Mouse (Mus musculus): ENCODE results near the gene Proser3. TPM values are rescaled to one million over a fixed set of nuclear protein-coding genes. Genes with fewer than 3 reads are reported as not detected.

The Proser3 gene
- total RNA-seq, 2 experiments from 2014 or later: 3.9 to 4.8 TPM

DNA sequence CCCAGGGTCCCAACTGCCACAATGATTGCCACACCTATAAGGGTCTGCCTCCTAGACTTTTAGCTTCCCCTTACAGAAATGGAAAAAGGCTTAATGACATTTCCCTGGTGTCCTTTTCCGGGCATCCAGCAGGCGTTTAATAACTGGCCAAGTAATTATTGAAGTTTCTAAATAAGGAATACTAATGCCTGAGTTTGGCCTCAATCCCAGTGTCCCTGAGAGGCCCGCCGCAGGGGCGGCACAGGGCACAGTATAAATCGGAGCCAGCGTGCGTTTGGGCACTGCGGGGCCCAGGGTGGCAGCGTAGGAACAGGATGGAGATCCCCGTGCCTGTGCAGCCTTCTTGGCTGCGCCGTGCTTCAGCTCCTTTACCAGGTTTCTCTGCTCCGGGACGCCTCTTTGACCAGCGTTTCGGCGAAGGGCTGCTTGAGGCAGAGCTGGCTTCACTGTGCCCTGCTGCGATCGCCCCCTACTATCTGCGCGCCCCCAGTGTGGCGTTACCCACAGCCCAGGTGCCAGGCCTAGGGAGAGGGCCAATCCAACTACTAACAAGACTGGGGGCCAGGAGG lies 1.0 kb upstream of the Proser3 start:
- DNase-seq: peak; percentile 67
- intact Hi-C loops (cut with DNase I; ENCODE audit: low total_unique reads): no loop called here

DNA sequence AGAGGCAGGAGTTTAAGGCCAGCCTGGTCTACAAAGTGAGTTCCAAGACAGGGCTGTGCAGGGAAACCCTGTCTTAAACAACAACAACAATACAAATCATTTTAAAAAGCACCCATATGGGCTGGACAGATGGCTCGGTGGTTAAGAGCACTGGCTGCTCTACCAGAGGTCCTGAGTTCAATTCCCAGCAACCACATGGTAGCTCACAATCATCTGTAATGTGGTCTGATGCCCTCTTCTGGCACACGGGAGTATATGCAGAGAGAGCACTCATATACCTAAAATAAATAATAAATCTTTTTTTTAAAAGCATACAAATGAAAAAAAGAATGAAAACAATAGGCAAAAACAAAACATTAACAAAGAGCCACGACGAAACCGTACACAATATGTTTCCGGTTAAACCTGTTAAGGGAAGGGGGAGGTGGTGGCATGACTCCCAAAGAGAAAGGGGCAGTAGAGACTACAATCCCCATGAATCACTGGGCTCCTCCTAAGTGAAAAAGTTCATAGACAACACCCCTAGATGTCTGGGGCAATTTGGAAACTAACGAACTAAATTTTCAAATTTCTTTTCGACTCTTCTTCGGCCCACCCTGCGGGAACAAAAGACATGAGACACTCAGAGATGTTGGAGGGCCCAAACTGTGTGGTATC lies 526 bp downstream of the Proser3 start:
- intact Hi-C loops (cut with DNase I; ENCODE audit: low total_unique reads): no loop called here
- DNase-seq: peak; percentile 30

DNA sequence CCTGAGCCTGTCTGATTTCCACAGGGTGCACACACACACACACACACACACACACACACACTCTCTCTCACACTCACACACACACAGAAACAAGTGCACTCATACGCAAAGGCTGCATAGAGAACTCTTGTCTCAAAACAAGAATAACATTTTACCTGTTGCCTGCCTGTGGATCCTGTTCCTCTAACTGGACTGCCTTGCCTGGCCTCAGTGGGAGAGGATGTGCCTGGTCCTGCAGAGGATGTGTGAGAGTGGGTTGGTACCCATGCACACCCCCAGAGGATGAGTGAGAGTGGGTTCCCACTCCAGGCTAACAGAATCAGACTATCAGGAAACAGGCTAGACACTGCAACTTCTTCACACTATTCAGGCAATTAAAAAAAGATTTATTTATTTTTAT lies 1.5 kb downstream of the Proser3 start:
- intact Hi-C loops (cut with DNase I; ENCODE audit: low total_unique reads): no loop called here
- DNase-seq: no peak

DNA sequence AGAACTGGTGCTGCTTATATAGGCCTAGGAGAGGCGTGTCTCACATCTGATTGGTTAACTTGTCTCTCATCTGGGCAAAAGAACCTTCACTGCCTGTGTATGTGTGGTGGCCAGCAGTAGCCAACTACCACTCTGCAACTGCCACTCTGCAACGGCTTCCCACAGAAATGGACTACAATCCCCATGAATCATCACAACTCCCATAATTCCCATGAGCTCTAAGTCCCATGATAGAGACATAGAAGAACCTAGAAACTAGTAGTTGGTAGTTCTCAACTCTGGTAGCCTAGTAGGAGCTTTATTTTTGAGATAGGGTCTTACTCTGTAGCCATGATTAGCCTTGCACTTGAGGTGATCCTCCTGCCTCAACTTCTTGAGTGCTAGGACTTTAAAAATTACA lies 2.2 kb downstream of the Proser3 start:
- intact Hi-C loops (cut with DNase I; ENCODE audit: low total_unique reads): no loop called here
- no peak for DNase-seq

DNA sequence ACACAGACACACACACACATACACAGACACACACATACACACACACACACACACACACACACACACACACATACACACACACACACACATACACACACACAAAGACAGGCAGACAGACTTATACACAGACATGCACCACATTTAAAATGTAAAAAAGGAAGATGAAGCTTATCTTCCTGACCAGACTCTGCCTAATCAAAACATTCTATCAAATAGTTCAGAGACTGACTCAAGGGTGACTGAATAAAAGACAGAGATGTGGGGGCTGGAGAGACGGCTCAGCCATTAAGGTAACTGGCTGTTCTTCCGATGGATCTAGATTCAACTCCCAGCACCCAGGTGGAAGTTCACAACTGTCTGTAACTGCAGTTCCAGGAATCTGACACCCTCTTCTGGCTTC lies 7.8 kb downstream of the Proser3 start:
- DNase-seq: no peak
- intact Hi-C loops (cut with DNase I; ENCODE audit: low total_unique reads): no loop called here

DNA sequence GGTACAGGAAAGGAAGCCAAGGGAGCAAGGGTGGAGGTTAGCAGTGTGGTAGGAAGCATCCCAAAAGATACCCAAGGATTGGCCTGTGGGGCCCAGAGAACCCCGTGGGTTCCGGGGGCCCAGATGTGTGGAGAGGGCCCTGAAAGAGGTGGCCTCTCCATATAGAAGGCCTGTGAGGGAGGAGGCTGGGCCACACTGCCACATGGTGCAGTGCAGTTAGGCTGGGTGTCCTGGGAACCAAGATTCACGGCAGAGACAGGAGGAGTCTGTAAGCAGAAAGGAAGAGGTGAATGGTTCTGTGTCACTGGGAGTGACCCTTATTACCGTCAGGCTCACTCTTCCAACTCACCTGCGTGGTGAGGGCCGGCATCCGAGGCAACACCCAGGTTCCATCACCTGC lies 11.5 kb downstream of the Proser3 start:
- no peak for DNase-seq
- intact Hi-C loops (cut with DNase I; ENCODE audit: low total_unique reads): no loop called here

DNA sequence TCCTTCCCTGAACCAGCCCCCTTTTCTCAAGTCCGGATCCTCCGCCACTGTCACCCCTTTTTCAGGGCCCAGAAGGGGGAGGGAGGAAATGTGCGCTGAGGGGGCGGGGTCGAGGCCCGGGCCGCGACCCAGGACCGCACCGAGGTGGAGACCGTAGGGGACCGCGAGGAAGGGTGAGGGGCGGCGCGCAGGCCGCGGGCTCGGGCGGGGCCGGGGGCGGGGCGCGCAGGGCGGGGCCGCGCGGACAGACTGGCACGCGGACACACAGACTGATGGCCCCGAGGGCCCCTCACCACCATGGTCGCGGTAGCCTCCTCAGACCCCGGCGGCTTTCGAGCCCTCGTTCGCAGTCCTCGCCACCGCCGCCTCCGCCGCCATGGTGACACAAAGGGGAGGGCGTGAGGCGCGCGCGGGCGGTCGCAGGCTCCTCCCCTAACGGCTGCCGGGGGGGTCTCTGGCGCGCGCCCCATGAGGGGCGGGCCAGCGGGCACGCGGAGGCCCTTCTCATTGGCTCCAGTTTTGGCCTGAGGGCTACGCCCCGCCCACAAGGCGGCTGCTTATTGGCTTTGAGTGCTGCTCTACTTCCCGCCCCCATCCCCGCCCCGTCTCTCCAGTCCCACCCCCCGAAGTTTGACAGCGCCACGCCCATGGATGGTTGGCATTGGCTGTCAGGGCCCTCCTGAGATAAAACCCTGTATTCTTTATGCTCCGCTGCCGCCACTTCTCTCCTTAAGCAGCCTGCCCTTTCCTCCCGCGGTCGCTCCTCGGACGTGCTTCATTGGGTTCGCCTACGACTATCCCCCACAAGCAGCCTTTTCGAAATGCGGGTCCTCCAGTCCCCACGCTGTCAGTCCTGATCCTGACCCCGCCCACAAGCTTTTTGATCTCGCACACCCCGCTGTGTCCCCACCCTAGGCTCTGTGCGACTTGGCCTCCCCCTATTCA lies 17.2 kb downstream of the Proser3 start, which contains the start of gene Arhgap33:
Gene Arhgap33, minus strand, starts transcription at position 428 of the 945 bp plus-strand sequence.
- intact Hi-C loops (cut with DNase I; ENCODE audit: low total_unique reads): no loop called here

DNA sequence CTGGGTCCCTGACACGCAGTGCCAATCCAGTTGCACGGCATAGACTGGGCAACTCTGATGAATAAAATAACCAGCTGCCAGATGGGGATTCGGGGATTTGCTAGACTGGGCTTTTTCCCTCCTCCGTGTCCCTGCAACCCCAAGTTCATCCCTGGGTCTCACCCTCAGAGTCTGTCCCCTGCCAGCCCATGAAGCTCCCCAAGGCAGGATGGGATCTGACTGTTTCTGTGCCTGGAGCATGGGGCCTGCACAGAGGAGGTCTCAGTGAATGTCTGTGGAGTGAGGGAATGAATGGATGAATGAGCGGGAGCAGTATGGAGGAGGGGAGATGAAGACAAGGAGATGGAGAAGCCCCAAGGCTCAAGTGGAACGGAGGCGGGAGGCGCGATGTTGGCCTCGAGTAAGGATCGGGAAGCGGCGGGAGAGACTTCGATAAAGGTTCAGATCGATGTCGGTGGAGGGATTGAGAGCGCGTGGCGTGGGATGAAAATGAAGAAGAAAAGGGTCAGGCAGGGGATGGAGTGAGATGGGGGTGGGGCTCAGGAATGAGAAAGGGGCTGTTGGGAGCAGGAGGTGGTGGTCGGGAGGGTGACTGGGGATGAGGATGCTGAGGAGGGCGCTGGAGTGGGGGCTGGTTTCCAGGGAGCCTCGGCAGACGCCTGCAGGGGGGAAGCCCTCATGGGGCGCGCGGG lies 18.0 kb downstream of the Proser3 start:
- intact Hi-C loops (cut with DNase I; ENCODE audit: low total_unique reads): no loop called here

More for the DNA sequence above, 17.2 kb downstream of the Proser3 start, which contains the start of gene Arhgap33:
- DNase-seq: peak; percentile 95

DNA sequence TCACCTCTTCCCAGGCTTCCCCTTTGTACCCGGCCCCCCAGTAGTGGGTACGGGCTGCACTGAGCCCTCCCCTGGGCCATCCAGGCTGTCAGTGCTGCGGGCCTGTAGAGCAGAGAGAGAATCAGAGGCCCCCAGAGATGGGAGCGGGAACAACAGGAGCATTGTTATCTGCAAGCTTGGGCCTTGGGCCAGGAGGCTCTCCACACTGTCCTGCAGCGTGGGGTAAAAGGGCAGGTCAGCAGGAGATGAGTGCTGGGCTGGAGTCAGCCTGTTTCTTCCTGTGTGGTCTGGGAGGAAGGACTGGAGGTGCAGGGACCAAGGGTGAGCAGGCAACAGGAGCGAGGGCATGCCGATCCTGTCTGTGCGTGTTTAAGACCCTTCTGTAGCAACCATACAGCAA lies 19.2 kb downstream of the Proser3 start:
- intact Hi-C loops (cut with DNase I; ENCODE audit: low total_unique reads): no loop called here
- DNase-seq: peak; percentile 35

More for the DNA sequence above, 18.0 kb downstream of the Proser3 start:
- no peak for DNase-seq

DNA sequence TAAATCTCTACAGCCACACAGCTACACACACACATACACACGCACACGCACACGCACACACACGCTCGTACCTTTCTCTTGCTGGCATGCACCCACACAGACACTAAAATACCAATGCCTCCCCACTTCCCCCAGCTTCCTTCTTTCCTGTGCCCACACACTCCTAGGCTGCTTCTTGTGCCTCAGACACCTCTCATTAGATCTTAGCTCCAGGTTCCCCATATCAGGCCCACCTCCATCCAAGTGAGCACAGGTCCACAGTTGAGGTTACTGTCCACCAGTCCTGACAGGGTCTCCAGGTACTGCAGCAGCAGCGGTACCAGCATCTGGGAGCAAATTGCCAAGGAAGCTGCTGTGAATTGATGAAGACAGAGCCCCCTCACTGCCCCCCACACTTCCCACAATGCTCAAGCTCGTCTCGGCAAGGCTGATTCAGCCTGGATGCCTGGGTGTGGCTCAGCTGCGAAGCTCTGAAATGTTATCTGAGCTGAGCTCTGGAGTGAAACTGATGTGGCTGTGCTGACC lies 20.7 kb downstream of the Proser3 start:
- no peak for DNase-seq
- intact Hi-C loops (cut with DNase I; ENCODE audit: low total_unique reads): no loop called here

DNA sequence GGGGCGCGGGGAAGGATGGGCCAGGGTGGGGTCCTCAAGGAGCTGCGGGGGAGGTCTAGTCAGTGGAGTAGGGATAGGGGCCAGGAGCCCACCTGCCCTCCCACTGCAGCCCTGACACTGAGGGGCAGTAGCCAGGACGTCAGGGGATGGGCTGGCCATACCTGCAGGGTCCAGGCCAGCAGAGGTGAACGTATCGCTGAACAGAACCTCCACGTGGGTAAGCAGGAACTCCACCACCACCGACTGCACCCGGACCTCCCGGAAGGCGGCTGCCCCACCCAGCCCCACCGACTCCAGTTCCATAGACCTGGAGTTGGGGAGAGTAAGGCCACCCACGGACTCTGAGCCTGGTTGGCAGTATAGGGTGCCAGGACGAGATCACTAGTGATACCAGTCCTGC lies 25.1 kb downstream of the Proser3 start:
- intact Hi-C loops (cut with DNase I; ENCODE audit: low total_unique reads): no loop called here
- DNase-seq: no peak

DNA sequence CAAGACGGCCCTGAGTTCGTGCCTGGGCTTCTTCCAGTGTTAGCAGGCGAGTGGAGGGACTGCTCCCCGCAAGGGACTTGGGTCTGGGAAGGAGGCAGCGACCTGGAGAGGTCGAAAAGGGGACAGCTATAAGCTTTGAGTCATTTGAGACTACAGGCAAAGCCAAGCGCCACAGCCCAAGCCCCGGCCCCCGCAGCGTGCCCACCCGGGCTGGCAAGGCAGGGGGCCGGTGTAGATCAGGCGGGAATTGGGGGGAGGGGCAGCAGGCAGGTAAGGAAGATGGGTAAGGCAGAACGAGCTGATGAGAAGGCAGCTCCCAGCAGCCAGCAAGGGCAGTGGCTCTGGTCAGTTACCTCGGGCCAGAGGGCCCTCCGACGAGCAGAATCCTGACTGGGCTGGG lies 25.7 kb downstream of the Proser3 start:
- DNase-seq: no peak
- intact Hi-C loops (cut with DNase I; ENCODE audit: low total_unique reads): no loop called here

DNA sequence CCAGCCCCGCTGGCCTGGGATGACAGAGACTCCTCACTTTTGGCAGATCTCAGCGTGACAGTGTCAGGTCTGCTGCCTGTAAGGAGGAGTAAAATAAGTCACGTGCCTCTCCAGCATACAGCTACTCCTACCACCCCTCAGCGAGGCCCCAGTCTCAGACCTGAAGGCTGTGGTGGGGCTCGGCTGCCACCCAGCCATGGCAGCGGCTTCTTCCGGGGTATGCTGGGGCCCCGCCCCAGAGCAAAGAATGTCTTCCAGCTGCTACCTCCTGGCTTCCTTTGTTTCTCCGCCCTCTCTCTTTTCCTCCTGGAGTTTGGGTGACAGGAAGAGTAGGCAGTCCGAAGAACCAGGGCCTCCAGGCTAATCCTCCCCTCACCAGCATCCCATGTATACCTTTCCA lies 26.1 kb downstream of the Proser3 start:
- intact Hi-C loops (cut with DNase I; ENCODE audit: low total_unique reads): no loop called here

DNA sequence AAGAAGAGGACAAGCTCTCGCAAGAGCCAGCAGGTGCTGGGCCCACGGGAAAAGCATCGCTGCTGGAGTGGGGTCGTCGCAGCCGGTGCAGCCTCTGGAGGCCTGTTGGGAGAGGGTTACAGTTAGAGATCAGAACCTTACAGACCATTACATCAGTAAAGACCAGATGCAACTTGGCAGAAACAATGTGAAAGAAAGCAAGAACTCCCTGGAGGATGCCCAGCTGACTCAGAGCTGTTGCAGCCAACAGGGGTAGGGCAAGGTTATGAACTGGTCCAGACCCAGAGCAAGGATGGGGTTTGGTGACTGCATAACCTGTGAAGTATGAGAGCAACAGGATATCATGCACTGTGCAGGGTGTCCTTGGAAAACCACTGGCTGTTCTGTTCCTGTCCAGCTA lies 27.6 kb downstream of the Proser3 start:
- DNase-seq: no peak
- intact Hi-C loops (cut with DNase I; ENCODE audit: low total_unique reads): no loop called here

More for the DNA sequence above, 26.1 kb downstream of the Proser3 start:
- DNase-seq: no peak

DNA sequence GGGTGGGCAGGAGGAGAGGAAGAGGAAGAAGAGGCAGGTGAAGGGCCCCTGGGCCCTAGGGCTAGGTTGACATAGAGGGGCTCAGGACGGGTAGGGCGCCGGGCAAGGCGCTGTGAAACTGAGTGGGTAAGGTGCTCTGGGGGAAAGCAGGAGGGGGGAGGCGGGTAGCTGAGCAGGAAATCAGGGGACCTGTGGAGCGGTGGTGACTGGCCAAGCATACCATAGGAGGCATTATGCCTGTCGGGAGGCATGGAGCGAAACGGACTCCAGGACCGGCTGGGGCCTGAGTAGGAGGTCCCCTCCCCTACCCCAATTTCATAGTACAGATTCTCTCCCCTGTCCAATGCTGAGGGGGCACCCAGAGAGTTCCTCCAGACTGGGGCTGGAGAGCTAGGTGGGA lies 29.2 kb downstream of the Proser3 start:
- intact Hi-C loops (cut with DNase I; ENCODE audit: low total_unique reads): no loop called here
- DNase-seq: no peak

DNA sequence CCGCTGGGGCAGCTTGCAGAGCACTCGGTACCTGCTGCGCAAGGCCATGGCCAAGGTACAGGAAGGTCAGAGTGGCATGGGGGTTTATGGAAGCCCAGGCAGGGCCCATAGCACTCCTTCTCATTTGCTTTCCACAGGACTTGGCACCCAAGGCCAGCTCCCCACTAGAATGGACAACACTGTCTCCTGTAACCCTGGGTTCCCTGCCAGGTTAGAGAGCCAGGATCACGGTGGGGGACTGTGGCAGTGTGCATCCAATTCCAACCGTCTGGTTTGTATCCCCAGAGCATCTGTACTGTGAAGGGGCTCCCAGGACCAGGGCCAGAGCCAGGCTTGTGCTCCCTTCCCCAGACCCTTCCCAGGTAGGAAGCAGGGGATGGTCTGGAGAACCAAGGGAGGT lies 31.2 kb downstream of the Proser3 start:
- no peak for DNase-seq
- intact Hi-C loops (cut with DNase I; ENCODE audit: low total_unique reads): no loop called here

DNA sequence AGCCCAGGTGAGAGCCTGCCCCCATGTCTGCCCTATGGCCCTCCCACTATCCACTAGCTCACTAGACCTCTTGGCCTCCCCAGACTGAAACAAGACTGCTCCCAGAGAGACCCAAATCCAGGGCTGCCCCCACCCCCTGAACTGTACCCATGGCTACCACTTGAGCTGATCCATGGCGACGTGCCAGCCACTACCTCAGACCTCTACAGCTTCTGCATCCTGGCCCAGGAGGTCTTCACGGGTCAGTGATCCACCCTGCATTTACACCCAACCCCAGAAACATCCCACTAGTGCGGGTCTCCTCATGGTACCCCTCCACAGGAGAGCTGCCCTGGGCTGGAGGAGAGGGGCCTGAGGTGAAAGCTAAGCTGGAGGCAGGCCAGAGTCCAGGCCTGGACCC lies 31.7 kb downstream of the Proser3 start:
- DNase-seq: no peak
- intact Hi-C loops (cut with DNase I; ENCODE audit: low total_unique reads): no loop called here

DNA sequence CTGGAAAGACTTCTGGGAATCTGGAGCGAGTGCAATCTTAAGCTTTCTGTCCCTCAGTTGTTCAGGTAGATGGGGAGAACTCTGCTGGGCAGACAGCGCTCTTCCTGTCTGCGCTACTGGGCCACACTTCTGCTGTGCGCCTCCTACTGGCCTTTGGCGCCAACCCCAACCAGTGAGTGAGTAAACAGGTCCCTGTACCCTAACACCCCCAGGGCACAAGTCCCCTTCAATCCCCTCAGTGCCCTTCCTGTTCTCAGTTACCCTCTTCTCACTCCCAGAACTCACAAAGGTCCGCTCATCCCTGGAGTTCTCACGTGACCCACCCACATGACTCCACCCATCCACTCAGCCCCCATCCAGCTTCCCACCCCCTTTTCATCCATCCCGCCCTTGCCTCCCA lies 33.8 kb downstream of the Proser3 start:
- intact Hi-C loops (cut with DNase I; ENCODE audit: low total_unique reads): no loop called here
- no peak for DNase-seq

DNA sequence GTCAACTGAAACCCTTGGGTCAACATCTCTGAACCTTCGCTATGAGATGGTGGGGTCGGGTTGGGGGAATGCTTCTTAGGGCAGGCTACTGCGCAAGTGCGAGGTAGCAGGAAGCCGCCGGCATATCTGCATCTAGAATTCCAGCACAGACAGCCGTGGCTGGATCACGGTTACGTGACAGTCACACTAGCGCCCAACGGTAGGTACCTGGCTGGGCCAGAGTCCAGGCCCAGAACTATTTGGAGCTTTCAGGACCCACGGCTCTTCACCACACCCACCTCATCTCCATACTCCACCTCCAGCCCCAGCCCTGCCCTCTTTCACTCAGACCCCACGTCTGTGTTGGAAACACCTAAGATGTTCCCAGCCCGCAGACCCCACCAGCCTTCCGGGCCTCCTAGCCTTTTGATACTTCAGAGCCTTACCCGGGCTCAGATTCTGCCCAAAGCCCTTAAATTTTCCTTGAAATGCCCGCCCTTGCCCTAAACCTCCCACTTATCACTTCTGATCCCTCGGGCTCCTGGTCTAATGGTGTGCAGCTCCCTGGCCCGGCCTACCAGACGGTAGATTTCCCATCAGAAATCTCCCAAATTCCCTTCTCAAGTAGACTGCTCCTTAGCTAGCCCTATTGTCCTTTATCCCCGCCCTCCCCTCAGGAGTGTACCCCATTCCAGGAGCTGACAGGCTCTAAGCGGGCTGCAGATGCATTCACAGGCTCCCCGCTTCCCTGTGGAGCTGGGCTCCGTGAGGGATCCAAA lies 36.9 kb downstream of the Proser3 start:
- DNase-seq: no peak
- intact Hi-C loops (cut with DNase I; ENCODE audit: low total_unique reads): no loop called here
